ENCODE assay signal across 9 mouse cellular contexts in genomic region chr11:77872236-77872635, GRCm38 (mm10). TPM values are rescaled to one million over a fixed set of nuclear protein-coding genes. Genes with fewer than 3 reads are reported as not detected.
DNase-seq lines count a peak whose midpoint lies in the region; ATAC-seq and TF ChIP-seq lines count a peak whose summit lies in the region.
"Had no signal": no experiment of that assay in that cellular context is flagged by ENCODE, and none has a peak within 500 bp of the region (broad histone marks: within the 10 kb centered on the region; RNA-seq: fewer than 3 reads in every experiment).

No protein-coding gene starts in this region.

- no peak for ATAC-seq in heart, postnatal 0 days (ENCODE audit: insufficient read depth, low read depth)
- no peak for ATAC-seq in intestine, embryonic 14.5 days (replicated peaks; ENCODE audit: low FRiP score, low TSS enrichment, low read depth)
- ATAC-seq in midbrain, postnatal 0 days (ENCODE audit: low FRiP score) = 0 out of 2 replicates have a peak, but pooled peaks have one; percentile 25

- no peak overlapping the region for H3K27ac ChIP-seq in heart, postnatal 0 days (ENCODE audit: low read depth)
- H3K27ac ChIP-seq in intestine, embryonic 14.5 days (ENCODE audit: low read depth) = no peak overlapping the region
- H3K27ac ChIP-seq in midbrain, postnatal 0 days (ENCODE audit: low read depth, low read length) = 0 out of 2 replicates have a peak overlapping the region, but pooled peaks have one; percentile 43

- no peak overlapping the region for H3K4me3 ChIP-seq in heart, postnatal 0 days (ENCODE audit: low read depth, low read length)
- no peak overlapping the region for H3K4me3 ChIP-seq in intestine, embryonic 14.5 days (ENCODE audit: low read depth, low read length)
- H3K4me3 ChIP-seq in midbrain, postnatal 0 days (ENCODE audit: low read depth, low read length) = no peak overlapping the region

- intact Hi-C loops in heart, postnatal 14 days (cut with DNase I) = no loop called here

- DNase-seq in heart, postnatal 0 days (ENCODE audit: low spot score) = no peak
- DNase-seq in heart, postnatal 14 days = no peak
- DNase-seq in cerebellum, postnatal 25 days = peak; percentile 86 to 87
- no peak for DNase-seq in intestine, embryonic 14.5 days (ENCODE audit: low spot score)
- DNase-seq in midbrain, postnatal 0 days (ENCODE audit: low spot score) = peak; percentile 84
- DNase-seq in urinary bladder, postnatal 4 days (ENCODE audit: low spot score in 2 of 2) = no peak
- DNase-seq in natural killer cell, adult 2 months (ENCODE audit: low spot score in 2 of 2) = no peak
- DNase-seq in lung, postnatal 14 days = no peak

- H3K36me3 ChIP-seq in heart, postnatal 0 days (replicated peaks; ENCODE audit: control insufficient read depth, insufficient read depth, low read length) = no peaks in the 10 kb centered on the region
- H3K36me3 ChIP-seq in intestine, embryonic 14.5 days (ENCODE audit: control insufficient read depth, insufficient read depth, low read length) = no peaks in the 10 kb centered on the region
- H3K36me3 ChIP-seq in midbrain, postnatal 0 days (ENCODE audit: insufficient read depth, low read length) = no peaks in the 10 kb centered on the region

- H3K27me3 ChIP-seq in heart, postnatal 0 days (ENCODE audit: control insufficient read depth, insufficient read depth, low read length) = no peaks in the 10 kb centered on the region
- 0 out of 2 replicates have a peak, but pooled peaks cover 1% of the 10 kb centered on the region for H3K27me3 ChIP-seq in intestine, embryonic 14.5 days (replicated peaks; ENCODE audit: control insufficient read depth, insufficient read depth, low read length)
- no peaks in the 10 kb centered on the region for H3K27me3 ChIP-seq in midbrain, postnatal 0 days (ENCODE audit: insufficient read depth, low read length)

- TF ChIP-seq CTCF in heart, postnatal 0 days (IDR thresholded peaks at IDR 0.05; ENCODE audit: low read depth) = no peak
- peak; percentile 52 for TF ChIP-seq CTCF in midbrain, postnatal 0 days (IDR thresholded peaks at IDR 0.05)

- no peak overlapping the region for H3K9ac ChIP-seq in heart, postnatal 0 days (replicated peaks; ENCODE audit: low read depth, low read length)
- H3K9ac ChIP-seq in intestine, embryonic 14.5 days (ENCODE audit: low read length) = no peak overlapping the region
- no peak overlapping the region for H3K9ac ChIP-seq in midbrain, postnatal 0 days (replicated peaks; ENCODE audit: low read length, poor library complexity, severe bottlenecking)

- no peaks in the 10 kb centered on the region for H3K9me3 ChIP-seq in heart, postnatal 0 days (replicated peaks; ENCODE audit: control insufficient read depth, low read length)
- H3K9me3 ChIP-seq in intestine, embryonic 14.5 days (ENCODE audit: control insufficient read depth, low read length) = no peaks in the 10 kb centered on the region
- H3K9me3 ChIP-seq in midbrain, postnatal 0 days (ENCODE audit: low read length) = no peaks in the 10 kb centered on the region

- no peak for TF ChIP-seq EP300 in heart, postnatal 0 days (IDR thresholded peaks at IDR 0.05; ENCODE audit: low read depth)

- peaks cover 31% of the 10 kb centered on the region for H3K4me1 ChIP-seq in heart, postnatal 0 days (ENCODE audit: control insufficient read depth, insufficient read depth)
- peaks cover 16% of the 10 kb centered on the region for H3K4me1 ChIP-seq in intestine, embryonic 14.5 days (replicated peaks; ENCODE audit: control insufficient read depth, insufficient read depth, low read length)
- peaks cover 32% of the 10 kb centered on the region for H3K4me1 ChIP-seq in midbrain, postnatal 0 days (ENCODE audit: insufficient read depth, low read length)

- WGBS in heart, postnatal 0 days = 3% methylated on average over 11 of the region's 11 CpGs
- WGBS in intestine, embryonic 14.5 days = 2% methylated on average over 11 of the region's 11 CpGs
- 5% methylated on average over 11 of the region's 11 CpGs for WGBS in midbrain, postnatal 0 days

- peak overlapping the region; percentile 39 for H3K4me2 ChIP-seq in heart, postnatal 0 days (ENCODE audit: low read depth, low read length)
- peak overlapping the region; percentile 23; the same call in 1 of the 2 replicates for H3K4me2 ChIP-seq in intestine, embryonic 14.5 days (ENCODE audit: low read length)
- peak overlapping the region; percentile 22 for H3K4me2 ChIP-seq in midbrain, postnatal 0 days (ENCODE audit: low read depth, low read length, poor library complexity, severe bottlenecking)

RNA-seq across cellular contexts. Expression of gene Pipox, which starts 21.7 kb away (rescaled TPM):
- total RNA-seq in heart, postnatal 0 days (2014; rRNA removed; ENCODE audit: low replicate concordance) = 2.4 and 3.7 TPM in 2 replicates
- 2.6 and 3.1 TPM in 2 replicates for polyA plus RNA-seq in heart, postnatal 0 days (2015; fragmentation: Nextera tagmentation; extraction: Ambion mirVana)
- 1 to 10 TPM in 1 of 2 experiments, under 1 TPM in 1; 0.98 to 1.1 TPM for total RNA-seq in heart, postnatal 14 days (2021)
- 8.3 and 9.2 TPM in 2 replicates for polyA plus RNA-seq in intestine, embryonic 14.5 days (2014; fragmentation: Nextera tagmentation; extraction: Ambion mirVana)
- total RNA-seq in midbrain, postnatal 0 days (2014; rRNA removed) = 3.4 and 3.6 TPM in 2 replicates
- 3.8 and 5.1 TPM in 2 replicates for polyA plus RNA-seq in midbrain, postnatal 0 days (2015; fragmentation: Nextera tagmentation; extraction: Ambion mirVana)
- total RNA-seq: hematopoietic stem cell, adult 5-6 weeks had no signal

RNA-seq across cellular contexts. Expression of gene Sez6, which starts 58.4 kb away (rescaled TPM):
- 0.77 TPM in 1 of 2 replicates, not detected in the other for total RNA-seq in heart, postnatal 0 days (2014; rRNA removed; ENCODE audit: low replicate concordance)
- 0.08 TPM in 1 of 2 replicates, not detected in the other for polyA plus RNA-seq in heart, postnatal 0 days (2015; fragmentation: Nextera tagmentation; extraction: Ambion mirVana)
- total RNA-seq in heart, postnatal 14 days (2021) = under 1 TPM; 0.22 to 0.50 TPM
- 1.0 and 1.4 TPM in 2 replicates for polyA plus RNA-seq in intestine, embryonic 14.5 days (2014; fragmentation: Nextera tagmentation; extraction: Ambion mirVana)
- 160 and 173 TPM in 2 replicates for total RNA-seq in midbrain, postnatal 0 days (2014; rRNA removed)
- polyA plus RNA-seq in midbrain, postnatal 0 days (2015; fragmentation: Nextera tagmentation; extraction: Ambion mirVana) = 121 and 125 TPM in 2 replicates
- total RNA-seq: hematopoietic stem cell, adult 5-6 weeks had no signal

Comparison
In these comparisons a context has a peak if more than half of its experiments do, and no peak if none do; other contexts are left out.
1. DNase-seq: peak in cerebellum, postnatal 25 days (2 of 2) and midbrain, postnatal 0 days (single experiment); none in heart, postnatal 0 days (single experiment), heart, postnatal 14 days (0 of 2), intestine, embryonic 14.5 days (single experiment), urinary bladder, postnatal 4 days (0 of 2), natural killer cell, adult 2 months (0 of 2) and lung, postnatal 14 days (single experiment).
2. RNA of gene Sez6, which starts 58.4 kb away (total RNA-seq): 160 to 173 TPM in midbrain, postnatal 0 days; 0.22 to 0.50 TPM in heart, postnatal 14 days and 0.77 TPM in heart, postnatal 0 days; every median in the first group is over 10 times any median in the second.
3. Peak in every context shown above with its lines, with median percentiles within 50 percentile points of each other: H3K4me2 ChIP-seq.